Mouse (Mus musculus) NIH3T3 (cell line): Measurements from ENCODE around the gene Gm10518.
"Not testable (repeated sequence)": the region's sequence is repeated elsewhere in the genome, so short reads cannot be mapped to it uniquely, and the experiment has no call there.

Experiments
- DNase-seq: peaks from one replicate; pipeline ENCODE4 v3.0.0-alpha.2; 2012; ENCODE audit warnings: low read depth

Gm10518 gene

DNA sequence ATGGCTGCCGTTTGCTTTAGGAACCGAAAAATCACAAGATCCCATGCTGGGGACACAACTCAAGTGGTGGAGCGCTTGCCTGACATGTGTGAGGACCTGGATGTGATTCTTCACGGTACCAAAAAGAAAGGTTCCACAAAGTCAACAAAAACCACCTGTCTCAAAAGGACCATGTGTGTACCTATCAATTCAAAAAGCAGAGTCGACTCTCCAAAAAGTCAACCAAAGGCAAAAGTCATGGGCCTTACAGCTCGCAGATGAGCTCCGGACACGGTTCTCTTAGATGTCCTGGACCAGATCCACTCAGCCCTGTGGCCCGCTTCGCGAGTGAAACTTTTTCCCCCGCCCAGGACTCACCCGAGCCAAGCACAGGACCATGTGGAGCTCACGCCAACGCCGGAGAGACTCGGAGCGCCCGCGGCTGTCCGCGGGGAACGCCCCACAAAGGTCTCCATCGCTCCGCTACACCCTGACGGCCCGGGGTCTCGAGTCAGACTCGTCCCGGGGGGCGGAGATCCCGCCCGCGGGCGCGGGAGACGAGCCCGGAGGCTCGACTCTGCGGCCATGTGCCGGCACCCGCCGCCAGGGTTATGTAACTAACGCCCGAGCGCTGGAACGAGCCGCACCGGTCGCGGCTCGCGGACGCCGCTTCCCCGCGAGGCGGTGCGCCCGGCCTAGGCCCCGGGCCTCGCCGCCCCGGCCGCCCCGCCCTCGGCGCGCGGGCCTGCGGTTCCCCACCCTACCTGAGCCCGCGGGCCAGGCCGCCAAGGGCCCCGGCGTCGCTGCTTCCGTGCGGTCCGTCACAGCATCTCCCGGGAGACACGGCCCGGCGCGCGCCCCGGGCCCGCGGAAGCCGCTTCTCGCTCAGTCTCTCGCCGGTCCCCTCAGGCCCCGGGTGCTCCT lies at the start of gene Gm10518:
Gm10518 (plus strand) TSS at position 767 of the 903 bp plus-strand sequence.
- DNase-seq = peak; percentile 75

DNA sequence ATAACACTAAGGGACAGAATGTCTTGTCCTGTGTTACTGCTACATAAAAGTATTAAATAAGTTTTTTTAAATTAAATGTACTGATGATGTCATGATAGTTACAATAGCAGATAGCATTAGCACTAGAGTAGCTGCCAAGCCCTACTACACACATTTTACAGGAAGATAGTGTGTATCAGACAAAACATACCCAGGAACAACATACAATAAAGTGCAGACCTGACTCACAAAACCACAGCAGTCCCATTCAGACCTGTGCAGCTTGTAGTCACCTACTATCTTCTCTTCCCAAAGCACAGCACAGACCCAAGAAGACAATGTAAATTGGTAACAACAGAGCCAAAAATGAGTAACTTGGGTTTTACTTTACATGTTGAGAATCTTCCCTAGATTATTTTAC lies 46.7 kb upstream of the Gm10518 start:
- DNase-seq = no peak

DNA sequence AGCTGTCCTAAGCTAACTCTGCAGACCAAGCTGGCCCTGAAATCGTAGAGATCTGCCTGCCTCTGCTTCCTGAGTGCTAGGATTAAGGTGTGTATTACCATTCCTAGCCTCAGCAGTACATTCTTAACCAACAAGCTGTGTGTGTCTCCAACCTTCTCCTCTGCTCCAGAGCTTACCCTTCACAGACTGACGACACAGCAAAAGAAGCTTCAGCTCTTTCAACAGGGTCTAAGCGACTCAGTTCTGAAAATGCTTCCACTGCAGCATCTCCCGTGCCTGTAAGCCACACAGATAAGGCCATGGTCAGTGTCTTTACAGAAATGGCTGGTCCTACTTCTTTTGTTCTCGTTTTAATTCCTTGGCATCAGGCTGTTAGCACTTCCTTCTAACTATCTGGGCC lies 43.1 kb upstream of the Gm10518 start:
- DNase-seq = no peak

DNA sequence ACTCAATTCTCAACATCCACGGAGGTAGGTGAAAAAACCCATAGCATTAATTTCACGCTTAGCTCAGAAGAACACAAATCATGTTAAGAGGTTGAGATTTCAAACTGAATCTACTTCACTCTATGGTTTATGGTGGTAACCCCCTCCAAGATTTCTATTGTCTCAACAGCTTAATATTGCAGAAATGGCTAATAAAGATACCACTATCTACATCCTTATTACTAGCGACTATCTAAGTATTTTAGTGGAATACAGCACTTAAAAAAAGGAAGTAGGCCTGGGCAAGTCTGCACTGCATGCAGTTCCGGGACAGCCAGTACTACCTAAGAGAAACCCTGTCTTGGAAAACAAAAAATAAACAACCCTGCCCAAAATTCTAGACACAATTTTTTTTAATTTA lies 42.6 kb upstream of the Gm10518 start:
- DNase-seq = no peak

DNA sequence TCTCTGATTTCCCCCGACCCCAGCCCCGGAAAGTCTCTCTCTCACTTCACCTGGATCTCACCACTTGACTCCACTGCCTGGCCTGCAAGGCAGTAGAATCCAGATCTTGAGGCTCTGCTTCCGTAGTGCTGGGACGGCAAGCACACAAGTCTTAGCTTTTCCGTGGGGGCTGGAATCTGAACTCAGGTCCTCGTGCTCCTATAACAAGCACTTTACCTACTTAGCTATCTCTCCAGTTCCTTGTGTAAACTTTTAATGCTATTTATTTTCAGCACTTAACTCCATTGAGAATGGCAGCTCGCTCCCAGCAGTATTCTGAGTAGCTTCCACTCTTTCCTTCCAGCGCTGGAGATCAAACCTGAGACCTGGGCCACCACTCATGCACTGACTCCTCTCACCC lies 26.3 kb upstream of the Gm10518 start:
- DNase-seq = no peak

DNA sequence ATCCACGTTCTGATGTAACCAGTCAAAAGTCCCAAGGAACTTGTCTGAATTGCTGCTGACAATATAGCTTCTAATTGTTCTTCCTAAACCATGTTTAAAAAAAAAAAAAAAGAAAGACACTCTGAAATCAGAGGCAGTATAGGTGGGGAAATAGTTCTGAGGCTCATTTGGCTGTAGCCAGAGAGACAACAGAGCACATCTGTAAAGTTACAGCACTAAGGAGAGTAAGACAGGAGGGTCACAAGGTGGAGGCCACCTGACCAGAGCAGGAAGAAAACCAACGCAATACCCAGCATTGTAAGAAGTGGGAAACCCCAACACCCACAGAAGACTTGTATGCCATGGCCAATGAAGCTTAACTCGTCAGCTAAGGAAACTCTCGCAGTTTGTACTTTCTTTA lies 19.1 kb upstream of the Gm10518 start:
- DNase-seq = no peak

DNA sequence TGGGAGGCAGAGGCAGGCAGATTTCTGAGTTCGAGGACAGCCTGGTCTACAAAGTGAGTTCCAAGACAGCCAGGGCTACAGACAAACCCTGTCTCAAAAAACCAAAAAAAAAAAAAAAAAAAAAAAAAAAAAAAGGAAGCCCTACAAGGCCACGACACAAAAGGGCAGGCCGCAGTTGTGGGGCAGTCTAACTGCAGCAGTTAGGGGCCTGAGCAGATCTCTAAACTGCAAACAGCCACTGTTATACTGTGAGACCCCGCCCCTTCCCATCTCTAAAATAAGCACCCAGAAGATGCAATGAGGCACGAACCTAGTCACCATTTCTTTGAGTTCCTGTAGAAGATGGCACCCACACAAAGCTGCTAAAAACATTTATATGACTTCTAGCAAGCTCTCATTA lies 17.7 kb upstream of the Gm10518 start:
- no peak for DNase-seq

DNA sequence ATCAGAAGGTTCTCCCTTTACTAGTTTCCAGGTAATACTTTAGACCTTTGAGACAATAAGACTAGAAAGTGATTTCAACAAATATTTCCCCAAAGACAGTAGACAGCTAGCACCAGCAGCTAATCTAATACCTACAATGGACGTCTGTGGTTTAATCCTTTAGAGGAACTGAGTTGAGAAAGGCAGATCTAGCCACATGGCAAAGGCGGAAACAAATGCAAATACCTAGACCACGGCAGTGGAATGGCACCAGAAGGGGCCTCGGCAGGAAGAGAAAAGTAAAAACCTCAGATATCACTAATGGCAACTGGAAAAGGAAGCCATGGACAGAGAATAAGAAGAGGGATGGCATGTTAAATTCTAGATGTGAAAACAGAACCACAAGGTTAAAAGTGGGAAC lies 15.9 kb upstream of the Gm10518 start:
- DNase-seq = no peak

DNA sequence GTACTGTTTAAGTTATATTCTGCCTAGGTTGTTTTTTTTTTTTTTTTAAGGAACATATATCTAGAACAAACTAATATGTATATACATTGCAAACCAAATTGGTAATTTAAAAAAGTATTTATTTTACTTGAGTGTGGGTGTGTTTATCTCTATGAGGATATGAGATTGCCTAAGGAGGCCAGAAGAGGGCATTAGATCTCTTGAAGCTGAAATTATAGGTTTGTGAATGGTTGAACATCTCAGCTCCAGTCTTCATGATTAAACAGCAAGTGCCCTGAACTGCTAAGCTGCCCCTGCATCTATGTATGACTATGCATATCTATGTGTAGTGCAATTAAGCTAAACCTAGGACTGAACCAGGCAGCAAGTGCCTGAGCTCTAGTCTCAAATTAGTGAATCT lies 4.4 kb upstream of the Gm10518 start:
- DNase-seq = peak; percentile 20

DNA sequence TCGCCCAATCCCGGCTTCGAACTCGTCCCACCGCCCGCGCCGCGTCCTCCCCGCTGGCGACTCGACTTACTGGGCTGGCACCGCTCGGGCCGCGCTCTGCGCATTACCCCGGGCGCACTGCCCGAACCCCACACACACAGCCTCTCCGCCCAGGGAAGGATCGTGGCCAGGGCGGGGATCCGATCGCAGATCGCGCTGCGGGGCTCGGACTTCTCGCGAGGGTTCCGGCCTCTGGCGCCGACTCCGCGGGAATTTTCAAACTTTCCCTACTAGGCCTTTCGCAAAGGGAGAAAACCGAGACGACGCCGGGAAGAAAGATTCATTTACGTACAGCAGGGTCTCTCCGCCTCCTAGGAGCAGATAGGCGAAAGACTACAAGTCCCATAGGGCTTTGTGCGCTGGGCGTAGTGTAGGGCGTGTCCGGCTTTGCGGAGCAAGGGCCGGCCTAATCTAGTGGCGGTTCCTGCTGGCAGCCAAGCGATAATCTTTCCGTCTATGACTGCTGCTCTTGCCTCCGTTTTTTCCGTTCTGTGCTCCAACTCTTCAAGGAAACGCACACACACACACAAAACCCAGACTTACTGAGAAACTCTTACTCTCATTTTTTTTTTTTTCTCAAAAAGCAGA lies 450 bp downstream of the Gm10518 start, which contains the start of gene Ahctf1:
Ahctf1 (minus strand) TSS at position 168 of the 627 bp plus-strand sequence.
- peak; percentile 100 for DNase-seq

DNA sequence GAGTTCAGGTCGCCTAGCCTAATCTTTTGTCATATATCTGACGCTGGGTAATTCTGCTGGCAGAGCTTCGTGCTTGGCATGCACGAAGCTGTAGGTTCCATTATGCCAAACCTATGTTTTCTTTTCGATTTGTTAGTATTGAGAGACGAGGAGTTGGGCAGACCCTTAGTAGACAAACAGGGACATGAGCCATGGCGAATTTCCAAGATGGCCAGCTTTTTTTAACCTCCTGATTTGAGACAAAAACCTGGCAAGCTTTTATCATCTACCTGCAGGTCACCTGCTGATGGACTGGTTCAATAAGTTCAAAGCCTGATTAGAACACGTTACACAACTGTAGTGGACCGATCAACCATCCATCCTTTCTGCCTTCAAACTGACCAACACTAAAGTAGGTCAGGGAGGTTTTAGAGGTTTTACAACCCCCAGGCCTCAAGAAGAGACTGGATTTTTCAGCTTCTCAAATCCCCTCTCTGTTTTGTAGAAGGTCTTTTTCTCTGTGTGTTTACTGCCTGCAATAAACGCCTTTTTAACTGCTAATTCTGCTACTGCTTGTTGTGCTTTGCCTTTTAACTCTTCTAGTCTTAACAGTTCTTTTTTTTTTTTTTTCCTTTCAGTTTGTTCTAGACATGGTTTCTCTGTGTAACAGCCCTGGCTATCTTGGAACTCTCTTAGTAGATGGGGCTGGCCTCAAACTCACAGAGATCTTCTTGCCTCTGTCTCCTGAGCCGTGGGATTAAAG lies 1.1 kb downstream of the Gm10518 start:
- DNase-seq = no peak

DNA sequence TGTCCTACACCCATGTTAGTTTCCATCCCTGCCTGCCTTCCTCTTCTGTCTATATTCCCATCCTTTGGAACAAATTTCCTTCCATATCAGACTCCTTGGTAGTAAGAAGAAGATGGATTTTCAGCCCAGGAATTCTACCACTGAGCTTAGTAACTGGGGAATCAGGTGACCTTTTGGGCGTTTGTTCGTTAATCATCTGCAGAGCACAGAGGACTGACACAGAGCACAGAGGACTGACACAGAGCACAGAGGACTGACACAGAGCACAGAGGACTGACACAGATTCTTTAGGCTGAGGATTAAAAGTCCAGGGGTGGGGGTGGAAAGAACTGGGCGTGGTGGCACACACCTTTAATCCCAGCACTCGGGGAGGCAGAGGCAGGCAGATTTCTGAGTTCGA lies 2.6 kb downstream of the Gm10518 start:
- DNase-seq = no peak

DNA sequence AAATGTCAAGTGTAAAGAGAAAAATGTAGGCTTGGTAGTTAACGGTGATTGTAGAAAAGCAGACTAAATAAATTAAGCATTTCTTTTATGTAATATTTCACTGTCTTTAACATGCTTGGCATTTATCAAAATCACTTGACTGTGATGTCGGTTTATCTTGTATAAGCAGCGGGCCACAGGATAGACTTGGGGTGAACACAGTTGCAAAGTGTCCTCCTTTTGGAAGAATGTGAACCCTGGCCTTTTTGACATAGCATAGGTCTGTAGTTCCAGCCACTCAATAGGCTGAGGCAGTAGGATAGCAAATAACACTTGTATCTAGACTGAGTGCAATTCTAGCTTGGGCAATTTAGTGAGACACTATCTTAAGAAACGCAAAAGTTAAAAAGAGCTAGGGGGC lies 4.3 kb downstream of the Gm10518 start:
- no peak for DNase-seq

DNA sequence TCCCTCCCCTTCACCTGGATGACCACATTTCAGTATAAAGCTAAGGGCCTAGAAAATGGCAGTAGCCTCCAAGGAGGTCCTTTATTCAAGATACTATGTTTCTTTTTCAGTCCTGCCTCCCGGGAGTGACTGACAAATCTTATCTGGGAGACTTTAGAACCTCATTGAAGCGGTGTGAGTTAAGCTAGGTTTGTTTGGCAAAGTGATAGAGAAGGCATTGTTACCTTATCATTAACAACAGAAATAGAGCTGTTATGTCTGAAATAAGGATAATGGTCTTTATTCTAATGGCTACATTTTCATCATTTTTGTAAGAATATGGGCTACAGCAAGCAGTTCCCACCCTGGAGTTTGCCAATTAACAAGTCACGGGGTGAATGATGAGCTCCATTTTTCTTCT lies 5.1 kb downstream of the Gm10518 start:
- no peak for DNase-seq

DNA sequence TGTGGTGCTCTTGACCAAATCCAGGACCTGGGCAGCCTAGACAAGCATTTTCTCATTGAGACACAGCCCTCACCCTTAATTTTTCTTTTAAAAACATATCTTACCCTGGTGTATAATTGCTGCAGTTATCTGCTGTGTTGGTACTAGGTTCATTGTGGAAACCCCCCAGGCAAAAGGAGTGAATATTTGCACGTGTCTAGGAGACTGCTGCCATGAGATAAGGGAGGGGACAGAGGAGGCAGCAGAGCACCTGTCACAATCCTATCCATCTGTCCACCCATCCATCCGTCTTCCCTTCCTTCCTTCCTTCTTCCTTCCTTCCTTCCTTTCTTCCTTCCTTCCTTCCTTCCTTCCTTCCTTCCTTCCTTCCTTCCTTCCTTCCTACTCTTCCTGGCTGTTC lies 10.2 kb downstream of the Gm10518 start:
- no peak for DNase-seq

DNA sequence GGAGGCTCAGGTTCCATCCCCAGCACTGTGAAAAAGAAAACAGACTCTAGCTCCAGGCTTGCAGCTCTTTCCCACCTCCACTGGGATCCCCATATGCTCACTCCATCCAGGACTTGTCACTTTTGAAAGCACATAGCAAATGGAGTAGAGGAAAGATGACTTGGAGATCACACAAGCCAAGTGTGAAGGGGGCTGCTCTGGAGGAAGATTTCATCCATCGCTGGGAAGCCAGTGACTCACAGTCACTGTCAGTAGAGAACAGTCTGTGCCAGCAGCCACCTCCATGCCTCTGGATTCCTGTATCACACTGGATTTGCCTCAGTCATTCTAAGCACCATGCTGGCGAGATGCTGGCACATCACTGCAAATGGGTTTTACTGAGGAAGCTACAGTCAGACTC lies 11.4 kb downstream of the Gm10518 start:
- no peak for DNase-seq

DNA sequence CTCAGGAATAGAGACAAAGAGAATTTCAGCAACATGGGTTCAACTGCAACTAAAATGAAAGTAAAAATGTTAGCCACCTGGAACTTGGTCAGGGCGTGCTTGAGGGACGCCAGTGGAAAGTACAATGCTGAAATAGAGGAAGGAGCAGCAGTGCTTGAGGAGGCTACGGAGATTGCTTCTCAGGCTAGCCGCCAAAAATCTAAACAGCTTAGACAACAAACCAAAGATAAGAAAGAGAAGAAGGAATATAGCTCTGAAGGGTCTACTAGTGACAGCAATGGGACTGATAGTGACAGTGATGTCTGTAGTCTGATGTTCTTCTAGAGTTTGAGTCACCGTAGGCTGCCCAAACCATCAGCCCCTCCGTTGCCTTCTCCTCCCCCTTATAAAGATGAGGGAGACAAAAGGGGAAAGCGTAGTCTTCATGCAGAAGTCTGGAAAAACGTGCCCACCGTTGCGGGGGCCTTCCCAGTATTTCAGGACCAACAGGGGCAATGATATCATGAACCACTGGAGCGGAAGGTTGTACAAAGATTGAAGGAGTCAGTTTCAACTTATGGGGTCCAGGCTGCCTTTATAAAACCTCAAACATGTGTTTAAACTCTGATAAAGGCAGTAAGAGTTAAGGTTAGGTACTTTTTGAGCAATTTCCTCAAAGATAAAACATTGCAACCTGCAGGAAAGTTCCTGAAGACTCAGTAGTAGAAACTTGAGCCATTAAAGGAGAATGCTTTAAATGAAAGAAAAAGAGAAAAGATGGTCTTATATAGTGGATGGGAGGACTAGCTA lies 15.5 kb downstream of the Gm10518 start:
- DNase-seq = not testable (repeated sequence)

DNA sequence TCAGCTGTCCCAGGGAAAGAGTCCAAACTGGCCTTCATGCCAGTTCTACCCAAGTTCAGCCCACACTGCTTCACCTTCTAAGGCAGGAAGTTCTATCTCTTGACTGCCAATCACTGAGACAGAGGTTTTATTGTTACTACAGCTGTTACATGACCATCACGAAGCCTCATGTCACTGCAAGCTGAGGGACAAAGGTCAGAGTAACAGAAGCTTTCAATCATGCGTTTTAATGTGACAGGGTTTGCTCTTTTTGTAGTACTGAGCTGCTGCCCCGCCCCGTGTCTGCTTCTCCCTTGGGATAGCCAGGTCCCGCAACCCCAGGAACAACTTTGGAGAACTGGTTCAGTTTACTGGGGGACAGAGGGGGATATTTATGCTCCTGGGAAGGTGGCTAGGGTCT lies 21.4 kb downstream of the Gm10518 start:
- no peak for DNase-seq

DNA sequence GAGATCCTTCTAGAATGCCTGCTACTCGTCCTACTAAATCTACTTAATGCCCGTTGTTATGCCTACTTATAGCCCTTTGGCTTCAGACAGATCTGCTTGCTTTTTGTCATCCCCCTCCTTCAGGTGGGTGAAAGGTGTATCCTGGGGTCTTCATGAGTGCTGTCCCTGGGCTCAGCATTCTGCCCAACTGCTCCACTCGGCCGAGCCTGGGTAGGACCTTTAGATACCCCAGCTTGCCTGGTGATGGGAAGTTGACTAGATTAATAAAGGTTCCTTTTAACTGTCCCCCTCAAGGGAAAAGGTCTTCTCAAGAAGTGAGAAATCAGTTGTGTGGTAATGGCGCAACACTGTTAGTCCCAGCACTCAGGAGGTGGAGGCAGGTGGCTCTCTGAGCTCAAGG lies 24.9 kb downstream of the Gm10518 start:
- DNase-seq = no peak

DNA sequence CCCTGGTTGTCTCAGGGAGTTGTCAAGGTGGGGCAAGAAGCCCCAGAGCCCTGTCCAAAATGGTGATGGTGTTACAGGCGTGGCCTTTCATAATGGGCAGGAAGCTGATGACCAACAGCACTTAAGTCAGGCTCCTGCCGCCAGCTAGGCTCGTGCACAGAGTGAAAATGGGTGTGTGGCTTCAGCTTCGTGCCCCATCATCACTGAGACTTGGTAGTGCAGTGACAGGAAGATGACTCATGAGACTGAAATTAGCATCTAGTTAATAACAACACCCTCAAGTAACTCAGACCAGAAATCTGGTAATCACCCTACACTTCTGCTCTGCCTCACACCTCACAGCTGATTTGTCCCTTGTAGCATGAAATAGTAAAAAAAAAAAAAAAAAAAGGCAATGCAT lies 25.7 kb downstream of the Gm10518 start:
- DNase-seq = no peak

DNA sequence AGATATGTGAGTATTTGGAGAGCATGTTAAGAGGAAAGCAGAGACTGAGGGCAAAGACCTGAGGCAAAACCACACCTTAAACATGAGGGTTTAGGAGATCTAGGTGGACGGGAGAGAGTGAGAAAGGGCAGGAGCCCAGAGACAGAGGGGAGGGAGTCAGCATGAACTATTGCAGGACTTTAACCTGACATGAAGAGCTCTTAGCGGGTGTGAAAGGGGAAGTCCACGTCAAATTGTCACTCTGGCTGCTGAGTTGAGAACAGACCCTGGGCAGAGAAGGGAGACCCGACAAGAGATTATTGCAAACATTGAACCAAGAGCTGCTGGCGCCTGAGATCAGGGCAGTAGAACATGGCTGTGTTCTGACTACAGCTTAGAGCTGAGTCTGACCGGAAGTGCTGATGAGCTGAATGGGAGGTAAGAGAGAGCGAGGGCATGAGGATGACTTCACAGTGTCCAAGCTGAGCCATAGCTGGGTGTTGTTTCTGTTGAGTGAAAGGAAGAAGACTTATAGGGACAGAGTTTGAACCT lies 29.6 kb downstream of the Gm10518 start:
- no peak for DNase-seq

DNA sequence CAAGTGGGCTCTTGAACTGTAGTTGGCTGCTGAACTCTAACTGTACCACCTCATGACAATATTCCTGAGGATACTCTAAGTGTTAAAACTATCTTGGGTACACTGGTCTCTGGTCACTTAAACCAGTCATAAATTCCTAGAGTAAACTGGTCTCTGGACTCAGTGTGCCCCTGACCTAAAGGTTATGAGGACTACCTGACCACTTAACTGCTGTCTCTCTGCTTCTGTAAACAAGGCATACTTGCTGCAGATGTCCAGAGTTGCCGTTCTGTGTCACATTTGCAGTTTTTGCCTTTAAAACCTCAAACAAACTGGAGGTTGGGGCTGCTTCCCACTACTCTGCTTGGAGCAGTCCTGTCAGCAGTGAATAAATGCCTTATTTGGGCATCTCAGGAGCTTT lies 30.4 kb downstream of the Gm10518 start:
- no peak for DNase-seq
